Mouse (Mus musculus) G1E (cell line): ENCODE data around the gene Gpr141.

Source experiments
- CTCF ChIP-seq: IDR thresholded peaks from 2 replicates; pipeline ENCODE4 v1.5.1; 2012; ENCODE audit warnings: low read depth, low read length, inconsistent platforms, mixed read lengths
- POLR2AphosphoS5 ChIP-seq: IDR thresholded peaks from 2 replicates; pipeline ENCODE4 v1.6.1; 2012; ENCODE audit warnings: low read depth, low read length, inconsistent platforms; ENCODE audit not compliant: insufficient replicate concordance

DNA sequence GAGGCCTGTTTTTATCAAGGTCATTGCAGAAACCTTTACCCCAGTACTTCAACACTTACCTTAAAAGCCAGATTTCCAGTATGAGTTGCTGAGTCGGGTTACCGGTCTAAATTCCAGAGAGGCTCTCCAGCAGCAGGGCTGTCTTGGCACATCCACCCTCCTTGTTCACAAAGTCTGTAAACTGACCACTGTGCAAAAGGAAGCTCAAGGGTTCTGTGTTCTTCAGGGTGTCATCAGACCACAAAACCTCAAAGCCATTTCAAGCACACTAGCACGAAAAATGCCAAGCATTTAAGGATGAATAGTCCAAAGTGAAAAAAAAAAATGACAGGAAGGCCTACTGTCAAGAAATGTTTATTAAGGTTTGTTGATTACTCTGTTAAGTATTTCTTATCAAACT is at the start of gene Gpr141:
- TF ChIP-seq CTCF (no peak), POLR2AphosphoS5 (no peak)
